Mouse (Mus musculus): ENCODE data around the gene Melk. TPM values are rescaled to one million over a fixed set of nuclear protein-coding genes. Genes with fewer than 3 reads are reported as not detected.

The Melk gene
- polyA plus RNA-seq (2014; fragmentation: Illumina TruSeq; extraction: RNeasy Lipid Tissue Mini Kit (QIAGEN cat#74804); ENCODE audit: low read depth, low replicate concordance) = 0.61 TPM

GRCm38 (mm10) chr4:44300781-44301750, at the start of gene Melk:
Melk (plus strand) TSS chr4:44300876.

Other genes starting within 250 kb of the Melk start
- 79.5 TPM for gene Gne, start 216.7 kb upstream of the Melk start, polyA plus RNA-seq (2014; fragmentation: Illumina TruSeq; extraction: RNeasy Lipid Tissue Mini Kit (QIAGEN cat#74804); ENCODE audit: low read depth, low replicate concordance)
- gene Rnf38, start 67.1 kb upstream of the Melk start, polyA plus RNA-seq (2014; fragmentation: Illumina TruSeq; extraction: RNeasy Lipid Tissue Mini Kit (QIAGEN cat#74804); ENCODE audit: low read depth, low replicate concordance) = 58.3 TPM

Measured in adipose tissue, adult 10 weeks (tissue).